Mouse (Mus musculus) lung, postnatal 0 days (tissue): ENCODE data around the gene Ldlrap1. TPM values are rescaled to one million over a fixed set of nuclear protein-coding genes. Genes with fewer than 3 reads are reported as not detected.
A peak's percentile ranks its signal among the peaks of the same experiment; 100 is the strongest.

Experiments
- ATAC-seq: fragments of 200-750 bp; cut with Nextera tagmentation; 2 replicates; pipeline ENCODE4 v1.8.0; 2017; ENCODE audit warnings: moderate library complexity
- DNase-seq: peaks from one replicate; pipeline ENCODE4 v3.0.0-alpha.2; 2016; ENCODE audit warnings: low spot score
- H3K27ac ChIP-seq: fragments of 300-500 bp; sonication (generic); 2 replicates; pipeline ENCODE4 v1.5.1; 2014; ENCODE audit warnings: antibody characterized with exemption, mild to moderate bottlenecking, low read length, mixed read lengths
- H3K27me3 ChIP-seq: fragments of 300-500 bp; sonication (generic); replicated peaks from 2 replicates; pipeline ENCODE4 v1.6.1; 2014; ENCODE audit warnings: low read length, mixed read lengths; ENCODE audit not compliant: insufficient read depth
- H3K36me3 ChIP-seq: fragments of 300-500 bp; sonication (generic); 2 replicates; pipeline ENCODE4 v1.6.1; 2014; ENCODE audit warnings: low read length, mixed read lengths; ENCODE audit not compliant: insufficient read depth
- H3K4me1 ChIP-seq: fragments of 300-500 bp; sonication (generic); 2 replicates; pipeline ENCODE4 v1.6.1; 2014; ENCODE audit warnings: antibody characterized with exemption, low read depth, low read length, mixed read lengths; ENCODE audit not compliant: insufficient read depth
- H3K4me2 ChIP-seq: fragments of 300-500 bp; sonication (generic); replicated peaks from 2 replicates; pipeline ENCODE4 v1.6.1; 2014; ENCODE audit warnings: low read depth, mild to moderate bottlenecking, low read length, moderate library complexity, mixed read lengths
- H3K4me3 ChIP-seq: fragments of 300-500 bp; sonication (generic); 2 replicates; pipeline ENCODE4 v1.5.1; 2014; ENCODE audit warnings: low read depth, low read length
- H3K9ac ChIP-seq: fragments of 300-500 bp; sonication (generic); replicated peaks from 2 replicates; pipeline ENCODE4 v1.6.1; 2014; ENCODE audit warnings: low read depth, mild to moderate bottlenecking
- H3K9me3 ChIP-seq: fragments of 300-500 bp; sonication (generic); 2 replicates; pipeline ENCODE4 v1.6.1; 2016; ENCODE audit warnings: low read length, mixed read lengths
- CTCF ChIP-seq: IDR thresholded peaks from 2 replicates; pipeline ENCODE4 v1.5.1; 2016; ENCODE audit warnings: antibody characterized with exemption, mild to moderate bottlenecking
- EP300 ChIP-seq: IDR thresholded peaks from 2 replicates; pipeline ENCODE4 v1.6.1; 2016; ENCODE audit warnings: antibody characterized with exemption, mild to moderate bottlenecking, control low read depth
- WGBS: fragments of 180-500 bp; shearing (Covaris S2); extraction: QIAGEN DNeasy Blood & Tissue Kit; methylation state at CpG from one replicate; pipeline ENCODE4 v1.1.7; 2014; 5-methylcytosine and 5-hydroxymethylcytosine counted together
- polyA plus RNA-seq: library from polyadenylated mRNA; unstranded; fragments of >200 nt; fragmentation: Nextera tagmentation; extraction: Ambion mirVana; gene quantifications from 2 replicates; pipeline ENCODE4 v1.2.1, GENCODE M21; 2015

The Ldlrap1 gene
- polyA plus RNA-seq, 1 experiment from 2014 or later, result 23.5 TPM

DNA sequence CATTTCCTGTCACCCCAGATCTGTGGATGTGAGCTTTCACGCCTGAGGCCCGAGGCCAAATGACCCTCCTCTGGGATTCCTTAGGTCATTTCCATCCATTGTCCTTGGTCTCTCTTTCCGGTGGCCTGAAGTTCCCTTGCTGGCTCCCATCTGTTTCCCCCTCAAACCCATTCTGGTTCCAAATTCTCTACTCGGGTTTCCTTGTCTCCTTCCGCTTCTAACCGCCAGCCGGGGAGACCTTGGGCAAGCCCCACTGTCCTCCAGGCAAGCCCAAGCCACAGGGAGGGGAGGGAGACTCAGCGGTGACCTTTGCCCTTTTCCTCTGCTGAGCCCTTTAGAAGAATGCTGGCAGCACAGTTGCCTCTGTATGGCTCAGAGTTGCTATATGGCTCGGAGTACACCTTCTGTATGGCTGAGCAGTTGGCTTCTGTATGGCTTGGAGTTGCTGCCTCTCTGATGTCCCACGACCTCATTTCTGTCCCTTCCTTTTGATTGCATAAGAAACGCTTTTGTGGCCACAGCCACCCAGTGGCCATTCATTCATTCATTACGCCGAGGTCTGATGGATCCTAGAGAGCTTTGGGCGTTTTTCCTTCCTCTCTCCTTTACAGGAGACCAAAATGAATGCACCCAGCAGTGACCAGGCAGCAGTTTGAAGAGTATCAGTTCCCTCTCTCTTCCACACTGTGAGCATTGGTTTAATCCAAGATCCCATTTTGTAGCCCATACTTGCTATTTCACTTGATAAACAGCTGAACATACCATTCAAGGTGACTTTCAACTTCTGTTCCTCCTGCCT is 11.5 kb upstream of the Ldlrap1 start:
- WGBS, result 45% methylated on average over 14 of the region's 14 CpGs

DNA sequence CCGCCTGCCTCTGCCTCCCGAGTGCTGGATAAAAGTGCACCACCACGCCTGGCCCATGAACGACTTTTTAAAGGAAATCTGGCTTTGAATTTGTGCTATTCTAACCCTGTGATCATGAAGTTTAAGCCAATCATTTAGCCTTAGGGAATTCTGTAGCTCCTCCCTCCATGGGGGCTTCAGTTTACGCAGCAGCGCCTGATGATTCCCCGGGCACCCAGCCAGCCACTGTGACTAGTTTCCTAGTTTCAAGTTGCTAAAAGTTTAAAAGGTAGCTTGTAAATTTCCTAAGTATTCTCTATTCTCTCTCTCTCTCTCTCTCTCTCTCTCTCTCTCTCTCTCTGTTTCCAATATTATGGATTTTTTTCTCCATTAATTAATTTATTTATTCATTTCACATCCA is 8.4 kb upstream of the Ldlrap1 start:
- Histone ChIP-seq H3K36me3 (no peaks in the 10 kb centered on the region), H3K4me1 (peaks cover 12% of the 10 kb centered on the region; the same call in 1 of the 2 replicates), H3K9me3 (no peaks in the 10 kb centered on the region), H3K4me3 (no peak overlapping the region), H3K4me2 (no peak overlapping the region), H3K27me3 (no peaks in the 10 kb centered on the region), H3K9ac (no peak overlapping the region), H3K27ac (no peak overlapping the region)
- DNase-seq (peak; percentile 49), ATAC-seq (no peak)
- 31% methylated on average over 7 of the region's 7 CpGs for WGBS
- TF ChIP-seq CTCF (no peak), EP300 (no peak)

More for the DNA sequence above, 11.5 kb upstream of the Ldlrap1 start:
- Histone ChIP-seq H3K4me1 (peaks cover 8% of the 10 kb centered on the region; the same call in 1 of the 2 replicates), H3K4me3 (no peak overlapping the region), H3K9ac (no peak overlapping the region), H3K4me2 (no peak overlapping the region), H3K36me3 (no peaks in the 10 kb centered on the region), H3K9me3 (no peaks in the 10 kb centered on the region), H3K27me3 (no peaks in the 10 kb centered on the region), H3K27ac (no peak overlapping the region)
- peak; percentile 68 for TF ChIP-seq EP300
- no peak; the same call in 1 of the 2 replicates for TF ChIP-seq CTCF
- ATAC-seq, result peak; percentile 69
- DNase-seq, result peak; percentile 68

DNA sequence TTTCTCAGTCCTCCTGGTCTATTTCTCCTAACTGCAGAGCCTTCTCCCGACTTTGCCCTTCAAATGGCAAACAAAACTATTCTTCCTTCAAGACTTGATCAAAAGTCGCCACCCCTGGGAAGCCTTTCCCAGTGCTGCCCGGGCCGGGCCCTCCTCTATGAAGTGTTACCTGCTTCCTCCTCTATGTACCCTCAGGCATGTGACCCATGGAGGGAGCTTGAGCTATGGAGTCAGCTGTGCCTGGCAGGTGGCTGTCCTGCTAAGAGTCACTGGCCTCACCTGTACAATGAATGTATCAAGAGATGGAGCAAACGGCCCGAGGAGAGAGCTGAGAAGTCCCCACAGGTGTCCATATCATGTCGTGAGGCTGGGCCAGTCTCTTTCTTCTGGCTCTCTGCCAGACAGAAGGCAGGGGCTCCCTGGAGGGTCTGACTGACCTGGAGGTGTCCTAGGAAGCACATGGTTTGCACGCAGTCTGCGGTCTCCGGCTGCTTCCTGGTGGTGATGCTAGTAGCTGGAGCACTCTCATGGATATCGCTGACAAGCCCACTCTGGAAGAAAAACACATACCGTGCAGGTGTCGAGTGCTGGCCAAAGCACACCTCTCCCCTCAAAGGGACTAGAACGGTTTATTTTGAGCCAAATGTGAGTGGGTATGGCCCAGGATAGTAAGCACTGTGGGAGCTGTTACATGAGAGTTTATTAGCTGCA is 7.6 kb upstream of the Ldlrap1 start:
- Histone ChIP-seq H3K4me2 (no peak overlapping the region), H3K9ac (no peak overlapping the region), H3K36me3 (no peaks in the 10 kb centered on the region), H3K4me1 (peaks cover 12% of the 10 kb centered on the region; the same call in 1 of the 2 replicates), H3K9me3 (no peaks in the 10 kb centered on the region), H3K27me3 (no peaks in the 10 kb centered on the region), H3K4me3 (no peak overlapping the region), H3K27ac (no peak overlapping the region)
- 26% methylated on average over 14 of the region's 14 CpGs for WGBS
- peak; percentile 21; the same call in 1 of the 2 replicates for TF ChIP-seq CTCF
- no peak for TF ChIP-seq EP300
- DNase-seq (peak; percentile 73), ATAC-seq (peak; percentile 78)

- H3K9ac ChIP-seq, result no peak overlapping the region
- no peak for ATAC-seq
- H3K4me1 ChIP-seq, result peaks cover 8% of the 10 kb centered on the region; the same call in 1 of the 2 replicates
- 81% methylated on average over 6 of the region's 6 CpGs for WGBS
- H3K36me3 ChIP-seq, result no peaks in the 10 kb centered on the region
- H3K27me3 ChIP-seq, result no peaks in the 10 kb centered on the region
- DNase-seq, result no peak
- no peak overlapping the region for H3K4me3 ChIP-seq
- no peak overlapping the region for H3K4me2 ChIP-seq
- no peak for TF ChIP-seq CTCF
- no peak for TF ChIP-seq EP300
- H3K27ac ChIP-seq, result no peak overlapping the region
- H3K9me3 ChIP-seq, result no peaks in the 10 kb centered on the region
Measured at GRCm38 (mm10) chr4:134774126-134774525, 6.3 kb upstream of the Ldlrap1 start.

- no peak; the same call in 1 of the 2 replicates for ATAC-seq
- 48% methylated on average over 4 of the region's 4 CpGs for WGBS
- TF ChIP-seq EP300 (no peak), CTCF (no peak)
Measured at GRCm38 (mm10) chr4:134772805-134773674, 5.2 kb upstream of the Ldlrap1 start.

DNA sequence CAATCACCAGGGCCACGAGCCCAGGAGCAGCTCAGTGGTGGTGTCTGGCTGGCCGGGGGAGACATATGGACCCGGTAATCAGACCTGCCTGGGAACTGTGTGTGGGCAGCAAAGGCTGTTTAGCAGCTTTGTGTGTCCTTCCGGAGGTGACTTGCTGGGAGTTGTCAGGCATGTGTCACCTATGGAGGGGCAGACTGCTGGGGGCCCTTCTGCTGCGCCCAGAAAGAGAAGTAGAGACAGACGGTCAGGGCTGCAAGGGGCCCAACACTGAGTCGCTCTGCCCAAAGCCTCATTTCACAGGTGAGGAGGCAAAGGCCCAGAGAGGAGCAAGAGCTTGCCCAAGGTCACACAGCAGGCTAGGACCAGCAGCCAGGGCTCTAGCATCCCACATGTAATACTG is 2.1 kb upstream of the Ldlrap1 start:
- ATAC-seq, result no peak
- H3K4me1 ChIP-seq, result peaks cover 22% of the 10 kb centered on the region; the same call in 1 of the 2 replicates
- TF ChIP-seq EP300 (no peak), CTCF (no peak)

More at GRCm38 (mm10) chr4:134772805-134773674, 5.2 kb upstream of the Ldlrap1 start:
- Histone ChIP-seq H3K27me3 (no peaks in the 10 kb centered on the region), H3K9ac (no peak overlapping the region), H3K4me1 (peaks cover 8% of the 10 kb centered on the region; the same call in 1 of the 2 replicates), H3K27ac (no peak overlapping the region), H3K4me3 (no peak overlapping the region), H3K36me3 (no peaks in the 10 kb centered on the region), H3K9me3 (no peaks in the 10 kb centered on the region), H3K4me2 (no peak overlapping the region)
- DNase-seq, result no peak

More for the DNA sequence above, 2.1 kb upstream of the Ldlrap1 start:
- H3K9ac ChIP-seq, result no peak overlapping the region
- no peak overlapping the region for H3K4me2 ChIP-seq
- no peaks in the 10 kb centered on the region for H3K9me3 ChIP-seq
- no peak overlapping the region for H3K27ac ChIP-seq
- WGBS, result 80% methylated on average over 7 of the region's 7 CpGs
- H3K36me3 ChIP-seq, result no peaks in the 10 kb centered on the region
- H3K27me3 ChIP-seq, result no peaks in the 10 kb centered on the region
- no peak for DNase-seq
- H3K4me3 ChIP-seq, result no peak overlapping the region
